Mouse (Mus musculus) adrenal gland, adult 18-20 months (tissue): ENCODE data around the gene Gm49355. TPM values are rescaled to one million over a fixed set of nuclear protein-coding genes. Genes with fewer than 3 reads are reported as not detected.

Experiments
- DNase-seq, 2 experiments: peaks; one replicate each; pipeline ENCODE4 v3.0.0; 2021 to 2022; ENCODE audit warnings: low spot score in 2 of 2
- total RNA-seq, 2 experiments: library from RNA; stranded (reverse); gene quantifications; 1 replicate in 1 of 2; 2 replicates in 1 of 2; pipeline ENCODE4 v1.2.3; 2021

Gm49355 gene
- total RNA-seq, 2 experiments from 2014 or later, result 0.20 TPM; not detected in 1

GRCm38 (mm10) chr14:12342458-12343131, 58.8 kb downstream of the Gm49355 start:
- DNase-seq, result no peak

- no peak for DNase-seq
Observed at GRCm38 (mm10) chr14:12343451-12343941, 59.7 kb downstream of the Gm49355 start.

GRCm38 (mm10) chr14:12344061-12344745, 60.4 kb downstream of the Gm49355 start:
- no peak for DNase-seq

- no peak for DNase-seq
Observed at GRCm38 (mm10) chr14:12344746-12345240, 61.0 kb downstream of the Gm49355 start.

GRCm38 (mm10) chr14:12345241-12345921, 61.6 kb downstream of the Gm49355 start:
- no peak for DNase-seq

- DNase-seq, result no peak
Observed at GRCm38 (mm10) chr14:12346011-12346864, 62.5 kb downstream of the Gm49355 start.

- no peak for DNase-seq
Observed at GRCm38 (mm10) chr14:12346865-12347600, 63.3 kb downstream of the Gm49355 start.

GRCm38 (mm10) chr14:12348089-12348488, 64.3 kb downstream of the Gm49355 start, which contains the start of gene Fezf2:
Gene Fezf2 (minus strand): TSS chr14:12348189.
- DNase-seq, result no peak

- no peak for DNase-seq
Observed at GRCm38 (mm10) chr14:12349334-12350090, 65.7 kb downstream of the Gm49355 start.

GRCm38 (mm10) chr14:12350271-12350916, 66.6 kb downstream of the Gm49355 start:
- no peak for DNase-seq

Other genes with a start within 250 kb of the Gm49355 start
- gene 3830406C13Rik, start 197 bp downstream of the Gm49355 start, total RNA-seq, result 10 to 100 TPM; 27.0 to 38.3 TPM
- not detected for gene Fezf2, start 64.2 kb downstream of the Gm49355 start, total RNA-seq